Mouse (Mus musculus): ENCODE measurements around the gene Pax7. TPM values are rescaled to one million over a fixed set of nuclear protein-coding genes. Genes with fewer than 3 reads are reported as not detected.

The Pax7 gene
- polyA plus RNA-seq, 1 experiment = 0.37 TPM

DNA sequence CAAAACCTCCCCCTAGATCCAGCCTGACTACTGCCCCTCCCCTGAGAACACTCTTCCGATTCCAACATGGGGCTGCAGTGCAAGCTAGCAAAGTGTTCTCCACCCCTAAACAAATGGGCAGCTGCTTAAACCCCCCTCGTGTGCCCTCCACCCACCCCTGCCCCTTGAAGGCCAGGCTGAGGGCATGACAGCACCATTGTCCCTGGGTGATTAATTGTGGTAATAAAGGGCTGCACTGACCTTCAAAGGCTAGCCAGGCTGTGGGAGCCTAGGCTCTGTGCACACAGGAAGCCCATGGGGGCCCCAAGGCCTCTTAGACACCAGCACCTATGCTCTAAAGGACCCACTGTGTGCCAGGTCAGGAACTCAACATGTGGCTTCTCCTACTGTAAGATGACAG is 29.3 kb downstream of the Pax7 start:
- Histone ChIP-seq H3K4me3 (no peak overlapping the region), H3K36me3 (ENCODE audit: control insufficient read depth, insufficient read depth) (no peaks in the 10 kb centered on the region), H3K79me2 (ENCODE audit: control insufficient read depth, insufficient read depth) (no peaks in the 10 kb centered on the region), H3ac (ENCODE audit: control insufficient read depth, insufficient read length) (no peak overlapping the region), H3K27me3 (ENCODE audit: control insufficient read depth, insufficient read depth, insufficient read length) (no peaks in the 10 kb centered on the region), H3K4me2 (ENCODE audit: low read depth) (no peak overlapping the region)
- TF ChIP-seq E2F4 (IDR thresholded peaks at IDR 0.05; ENCODE audit: insufficient read depth) = no peak
- no peak for TF ChIP-seq SRF (IDR thresholded peaks at IDR 0.05; ENCODE audit: control insufficient read depth, insufficient read length, low read depth)
- no peak for TF ChIP-seq TCF12 (IDR thresholded peaks at IDR 0.05; ENCODE audit: insufficient read depth, poor library complexity, severe bottlenecking)
- TF ChIP-seq MYOG (IDR thresholded peaks at IDR 0.05; ENCODE audit: control insufficient read depth in 1 of 3, insufficient read depth in 1 of 3, insufficient read length in 2 of 3, low read depth in 2 of 3) = no peak
- no peak for TF ChIP-seq REST (IDR thresholded peaks at IDR 0.05; ENCODE audit: insufficient read depth, insufficient read length)
- TF ChIP-seq MAX (IDR thresholded peaks at IDR 0.05; ENCODE audit: low read depth) = no peak
- TF ChIP-seq TCF3 (IDR thresholded peaks at IDR 0.05; ENCODE audit: insufficient read length, low read depth) = no peak
- no peak for TF ChIP-seq POLR2AphosphoS2 (IDR thresholded peaks at IDR 0.05; ENCODE audit: insufficient read length, low read depth)
- TF ChIP-seq USF1 (IDR thresholded peaks at IDR 0.05; ENCODE audit: low read depth) = no peak
- TF ChIP-seq MYOD1 (IDR thresholded peaks at IDR 0.05; ENCODE audit: control insufficient read depth in 1 of 3, insufficient read length in 2 of 3, low read depth in 2 of 3) = no peak

DNA sequence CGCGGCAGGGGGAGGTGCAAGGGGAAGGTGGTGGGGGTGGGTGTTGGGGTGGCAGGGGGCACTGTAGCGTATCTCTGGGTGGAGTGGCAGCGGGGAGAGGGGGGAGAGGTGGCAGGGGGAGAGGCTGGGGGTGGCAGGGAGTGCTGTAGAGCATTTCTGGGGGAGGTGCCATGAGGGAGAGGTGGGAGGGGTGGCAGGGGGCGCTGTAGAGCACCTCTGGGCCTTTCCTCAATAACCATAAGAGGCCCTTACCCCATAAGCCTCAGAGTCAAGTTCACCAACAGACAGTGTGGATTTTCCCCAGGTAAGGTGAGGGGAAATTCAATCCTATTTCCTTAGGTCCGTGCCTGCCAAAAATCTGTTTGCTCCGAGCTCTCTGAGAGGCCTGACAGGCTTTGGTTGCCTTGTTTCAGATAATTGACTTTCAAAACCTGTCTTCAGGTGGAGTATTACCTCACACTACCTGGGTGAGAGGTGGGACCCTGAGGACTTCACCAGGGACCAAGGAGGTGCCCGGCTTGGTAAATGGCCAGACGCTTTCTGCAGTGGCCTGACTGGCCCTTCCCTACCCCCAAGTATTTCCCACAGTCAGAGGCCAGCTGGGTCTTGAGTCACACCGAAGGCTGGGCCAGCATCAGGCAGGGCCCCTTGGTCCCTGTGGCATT is 33.8 kb downstream of the Pax7 start:
- no peak overlapping the region for H3K4me2 ChIP-seq (ENCODE audit: low read depth)
- H3ac ChIP-seq (ENCODE audit: control insufficient read depth, insufficient read length) = no peak overlapping the region
- TF ChIP-seq POLR2AphosphoS2 (IDR thresholded peaks at IDR 0.05; ENCODE audit: insufficient read length, low read depth) (no peak), MYOG (IDR thresholded peaks at IDR 0.05; ENCODE audit: control insufficient read depth in 1 of 3, insufficient read depth in 1 of 3, insufficient read length in 2 of 3, low read depth in 2 of 3) (no peak), USF1 (IDR thresholded peaks at IDR 0.05; ENCODE audit: low read depth) (no peak), TCF12 (IDR thresholded peaks at IDR 0.05; ENCODE audit: insufficient read depth, poor library complexity, severe bottlenecking) (no peak), MYOD1 (IDR thresholded peaks at IDR 0.05; ENCODE audit: control insufficient read depth in 1 of 3, insufficient read length in 2 of 3, low read depth in 2 of 3) (no peak), CEBPB (IDR thresholded peaks at IDR 0.05; ENCODE audit: insufficient read depth, poor library complexity, severe bottlenecking) (no peak), POLR2A (IDR thresholded peaks at IDR 0.05; ENCODE audit: insufficient read length, low read depth) (no peak), E2F4 (IDR thresholded peaks at IDR 0.05; ENCODE audit: insufficient read depth) (no peak), SRF (IDR thresholded peaks at IDR 0.05; ENCODE audit: control insufficient read depth, insufficient read length, low read depth) (no peak)
- H3K4me3 ChIP-seq = no peak overlapping the region
- H3K36me3 ChIP-seq (ENCODE audit: control insufficient read depth, insufficient read depth) = no peaks in the 10 kb centered on the region
- no peaks in the 10 kb centered on the region for H3K27me3 ChIP-seq (ENCODE audit: control insufficient read depth, insufficient read depth, insufficient read length)
- H3K79me2 ChIP-seq (ENCODE audit: control insufficient read depth, insufficient read depth) = no peaks in the 10 kb centered on the region

DNA sequence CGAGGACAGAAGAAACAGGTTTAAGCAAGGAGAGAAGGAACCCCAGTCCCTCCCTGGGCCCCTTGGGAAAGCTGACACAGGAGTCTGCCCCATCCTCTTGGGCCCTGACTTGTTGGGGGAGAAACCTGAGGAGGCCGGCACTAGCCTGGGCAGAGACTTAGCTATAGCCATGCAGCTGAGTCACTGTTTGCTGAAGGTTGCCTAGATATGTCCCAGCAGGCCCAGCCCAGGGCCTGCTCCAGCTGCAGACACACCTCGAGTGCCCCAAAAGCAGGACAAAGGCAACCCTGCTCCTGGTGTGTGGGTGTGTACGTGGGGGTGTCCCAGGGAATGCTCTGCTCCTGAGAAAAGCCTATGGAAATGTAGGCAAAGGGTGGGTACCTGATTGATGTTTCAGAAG is 36.0 kb downstream of the Pax7 start:
- H3K27me3 ChIP-seq (ENCODE audit: control insufficient read depth, insufficient read depth, insufficient read length) = no peaks in the 10 kb centered on the region
- no peak overlapping the region for H3K4me3 ChIP-seq
- no peak overlapping the region for H3K4me2 ChIP-seq (ENCODE audit: low read depth)
- H3ac ChIP-seq (ENCODE audit: control insufficient read depth, insufficient read length) = no peak overlapping the region
- TF ChIP-seq USF1 (IDR thresholded peaks at IDR 0.05; ENCODE audit: low read depth) (no peak), MYOG (IDR thresholded peaks at IDR 0.05; ENCODE audit: control insufficient read depth in 1 of 3, insufficient read depth in 1 of 3, insufficient read length in 2 of 3, low read depth in 2 of 3) (no peak), MAX (IDR thresholded peaks at IDR 0.05; ENCODE audit: low read depth) (no peak), MYOD1 (IDR thresholded peaks at IDR 0.05; ENCODE audit: control insufficient read depth in 1 of 3, insufficient read length in 2 of 3, low read depth in 2 of 3) (no peak), REST (IDR thresholded peaks at IDR 0.05; ENCODE audit: insufficient read depth, insufficient read length) (no peak), CEBPB (IDR thresholded peaks at IDR 0.05; ENCODE audit: insufficient read depth, poor library complexity, severe bottlenecking) (no peak), TCF3 (IDR thresholded peaks at IDR 0.05; ENCODE audit: insufficient read length, low read depth) (no peak), POLR2AphosphoS2 (IDR thresholded peaks at IDR 0.05; ENCODE audit: insufficient read length, low read depth) (no peak), SRF (IDR thresholded peaks at IDR 0.05; ENCODE audit: control insufficient read depth, insufficient read length, low read depth) (no peak), TCF12 (IDR thresholded peaks at IDR 0.05; ENCODE audit: insufficient read depth, poor library complexity, severe bottlenecking) (no peak), POLR2A (IDR thresholded peaks at IDR 0.05; ENCODE audit: insufficient read length, low read depth) (no peak), E2F4 (IDR thresholded peaks at IDR 0.05; ENCODE audit: insufficient read depth) (no peak)
- no peaks in the 10 kb centered on the region for H3K79me2 ChIP-seq (ENCODE audit: control insufficient read depth, insufficient read depth)
- no peaks in the 10 kb centered on the region for H3K36me3 ChIP-seq (ENCODE audit: control insufficient read depth, insufficient read depth)

DNA sequence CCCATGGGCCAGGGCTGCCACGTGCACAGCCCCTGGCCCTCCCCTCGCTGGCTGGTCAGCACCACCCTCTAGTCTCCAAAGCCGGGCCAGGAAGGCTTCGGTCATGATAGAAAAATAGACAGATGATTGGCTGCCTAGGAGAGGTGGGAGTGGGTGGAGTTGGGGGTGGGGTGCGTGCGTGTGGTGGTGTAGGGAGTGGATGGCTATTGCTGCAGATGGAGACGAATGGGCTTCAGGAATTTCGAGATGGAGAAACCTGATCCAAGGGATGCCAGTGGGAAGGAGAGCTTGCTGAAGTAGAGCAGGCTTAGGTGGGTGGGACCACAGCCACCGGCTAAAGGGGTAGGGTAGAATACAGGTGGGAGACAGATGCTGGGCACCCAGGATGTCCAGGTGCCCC is 37.2 kb downstream of the Pax7 start:
- TF ChIP-seq MYOD1 (IDR thresholded peaks at IDR 0.05; ENCODE audit: control insufficient read depth in 1 of 3, insufficient read length in 2 of 3, low read depth in 2 of 3) = no peak
- TF ChIP-seq USF1 (IDR thresholded peaks at IDR 0.05; ENCODE audit: low read depth) = no peak
- no peak for TF ChIP-seq SRF (IDR thresholded peaks at IDR 0.05; ENCODE audit: control insufficient read depth, insufficient read length, low read depth)
- no peak for TF ChIP-seq E2F4 (IDR thresholded peaks at IDR 0.05; ENCODE audit: insufficient read depth)
- no peak for TF ChIP-seq REST (IDR thresholded peaks at IDR 0.05; ENCODE audit: insufficient read depth, insufficient read length)
- TF ChIP-seq POLR2AphosphoS2 (IDR thresholded peaks at IDR 0.05; ENCODE audit: insufficient read length, low read depth) = no peak
- no peak for TF ChIP-seq TCF3 (IDR thresholded peaks at IDR 0.05; ENCODE audit: insufficient read length, low read depth)
- Histone ChIP-seq H3K4me2 (ENCODE audit: low read depth) (no peak overlapping the region), H3K79me2 (ENCODE audit: control insufficient read depth, insufficient read depth) (no peaks in the 10 kb centered on the region), H3K27me3 (ENCODE audit: control insufficient read depth, insufficient read depth, insufficient read length) (peaks cover 5% of the 10 kb centered on the region), H3K4me3 (no peak overlapping the region), H3K36me3 (ENCODE audit: control insufficient read depth, insufficient read depth) (no peaks in the 10 kb centered on the region), H3ac (ENCODE audit: control insufficient read depth, insufficient read length) (no peak overlapping the region)

DNA sequence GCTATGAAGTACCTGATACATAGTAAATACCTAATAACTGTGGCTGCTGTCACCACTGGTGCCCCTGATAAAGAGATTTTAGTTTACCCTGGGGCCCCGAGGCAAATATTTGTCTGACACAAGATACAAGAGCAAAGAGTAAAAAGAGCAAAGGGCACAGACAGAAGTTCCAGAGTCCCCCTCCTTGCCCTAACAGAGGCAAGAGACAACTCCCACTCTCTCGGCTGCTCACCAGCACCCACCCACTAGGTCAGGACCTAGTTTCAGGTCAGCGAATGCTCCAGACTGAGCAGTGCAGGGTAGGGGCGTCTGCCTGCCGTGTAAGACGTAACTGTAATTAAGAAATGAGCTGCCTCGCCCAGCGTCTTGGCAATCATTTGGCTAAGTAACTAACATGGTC is 42.2 kb downstream of the Pax7 start:
- peaks cover 5% of the 10 kb centered on the region for H3K27me3 ChIP-seq (ENCODE audit: control insufficient read depth, insufficient read depth, insufficient read length)
- no peaks in the 10 kb centered on the region for H3K79me2 ChIP-seq (ENCODE audit: control insufficient read depth, insufficient read depth)
- no peak overlapping the region for H3ac ChIP-seq (ENCODE audit: control insufficient read depth, insufficient read length)
- H3K36me3 ChIP-seq (ENCODE audit: control insufficient read depth, insufficient read depth) = no peaks in the 10 kb centered on the region
- no peak overlapping the region for H3K4me3 ChIP-seq
- TF ChIP-seq SRF (IDR thresholded peaks at IDR 0.05; ENCODE audit: control insufficient read depth, insufficient read length, low read depth) (no peak), POLR2A (IDR thresholded peaks at IDR 0.05; ENCODE audit: insufficient read length, low read depth) (no peak), TCF12 (IDR thresholded peaks at IDR 0.05; ENCODE audit: insufficient read depth, poor library complexity, severe bottlenecking) (no peak), USF1 (IDR thresholded peaks at IDR 0.05; ENCODE audit: low read depth) (no peak), CEBPB (IDR thresholded peaks at IDR 0.05; ENCODE audit: insufficient read depth, poor library complexity, severe bottlenecking) (no peak), TCF3 (IDR thresholded peaks at IDR 0.05; ENCODE audit: insufficient read length, low read depth) (no peak), POLR2AphosphoS2 (IDR thresholded peaks at IDR 0.05; ENCODE audit: insufficient read length, low read depth) (no peak), REST (IDR thresholded peaks at IDR 0.05; ENCODE audit: insufficient read depth, insufficient read length) (no peak)
- H3K4me2 ChIP-seq (ENCODE audit: low read depth) = no peak overlapping the region

Data from myocyte (in vitro differentiated cells).